Mouse (Mus musculus): ENCODE results near the gene Cmtr2. TPM values are rescaled to one million over a fixed set of nuclear protein-coding genes. Genes with fewer than 3 reads are reported as not detected.
A peak's percentile ranks its signal among the peaks of the same experiment; 100 is the strongest.

The Cmtr2 gene
- polyA plus RNA-seq, 1 experiment, result not detected

DNA sequence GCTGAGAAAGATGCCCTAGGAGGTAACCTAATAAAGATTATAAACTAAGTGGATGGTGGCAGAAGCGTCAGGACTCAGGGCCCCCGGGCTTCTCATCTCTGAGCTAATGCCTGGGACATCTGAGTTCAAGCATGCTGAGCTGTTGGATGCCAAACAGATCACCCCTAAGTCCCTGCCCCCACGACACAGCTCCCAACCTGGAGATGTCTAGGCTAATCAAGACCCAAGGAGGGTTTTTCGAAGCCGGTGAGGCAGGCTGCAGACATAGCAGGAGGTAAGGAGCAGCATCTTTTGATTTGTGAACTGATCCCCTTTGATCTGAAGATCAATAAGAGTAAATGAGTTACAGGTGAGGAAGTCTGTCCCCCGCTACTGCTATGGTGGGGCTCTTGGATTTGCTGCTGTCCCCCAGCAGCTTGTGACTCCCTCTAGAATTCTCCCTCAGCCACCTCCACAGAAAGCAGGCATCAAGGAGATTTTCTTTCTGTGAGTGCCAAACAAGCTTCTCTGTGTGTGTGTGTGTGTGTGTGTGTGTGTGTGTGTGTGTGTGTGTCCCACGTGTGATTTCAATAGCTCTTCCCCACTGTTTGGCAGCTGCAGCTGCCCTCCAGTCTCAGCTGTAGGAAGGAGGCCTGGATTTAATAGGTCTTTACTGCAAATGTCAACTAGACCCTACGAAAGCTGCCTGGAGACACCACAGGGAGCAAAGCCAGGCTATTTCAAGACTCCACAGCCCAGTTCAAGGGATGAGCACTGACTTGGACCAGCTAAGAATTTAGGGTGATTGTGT, 26.3 kb upstream of the Cmtr2 start:
- Histone ChIP-seq H3K9me3 (no peaks in the 10 kb centered on the region), H3K4me3 (replicated peaks) (no peak overlapping the region), H3K4me1 (no peaks in the 10 kb centered on the region), H3K36me3 (replicated peaks; ENCODE audit: low read length) (no peaks in the 10 kb centered on the region), H3K27me3 (replicated peaks) (peaks cover 9% of the 10 kb centered on the region)
- no peak for TF ChIP-seq FLI1 (IDR thresholded peaks at IDR 0.05; ENCODE audit: low read length)
- no peak for TF ChIP-seq GATA1 (IDR thresholded peaks at IDR 0.05; ENCODE audit: borderline replicate concordance, low read length)

DNA sequence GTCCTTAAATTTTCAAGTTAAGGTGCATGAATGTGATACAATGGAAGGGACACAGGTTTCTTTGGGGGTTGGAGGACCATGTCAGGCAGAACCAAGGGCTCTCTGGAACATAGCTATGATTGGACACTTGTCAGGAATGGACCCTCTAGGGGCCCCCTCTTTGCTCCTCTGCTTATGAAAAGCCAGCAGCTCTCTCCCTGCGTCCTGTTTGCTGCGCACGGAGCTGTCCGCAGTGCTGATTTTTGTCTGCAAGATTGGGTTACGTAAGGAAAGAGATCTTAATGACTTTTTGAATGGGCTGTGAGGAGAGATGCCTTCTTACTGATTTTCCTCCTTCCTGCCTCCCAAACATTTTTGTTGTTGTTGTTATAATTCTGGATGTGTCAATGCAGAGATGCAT, 18.8 kb upstream of the Cmtr2 start:
- Histone ChIP-seq H3K9me3 (no peaks in the 10 kb centered on the region), H3K4me1 (no peaks in the 10 kb centered on the region), H3K4me3 (replicated peaks) (no peak overlapping the region), H3K27me3 (replicated peaks) (no peaks in the 10 kb centered on the region), H3K36me3 (replicated peaks; ENCODE audit: low read length) (no peaks in the 10 kb centered on the region)
- no peak for TF ChIP-seq GATA1 (IDR thresholded peaks at IDR 0.05; ENCODE audit: borderline replicate concordance, low read length)

DNA sequence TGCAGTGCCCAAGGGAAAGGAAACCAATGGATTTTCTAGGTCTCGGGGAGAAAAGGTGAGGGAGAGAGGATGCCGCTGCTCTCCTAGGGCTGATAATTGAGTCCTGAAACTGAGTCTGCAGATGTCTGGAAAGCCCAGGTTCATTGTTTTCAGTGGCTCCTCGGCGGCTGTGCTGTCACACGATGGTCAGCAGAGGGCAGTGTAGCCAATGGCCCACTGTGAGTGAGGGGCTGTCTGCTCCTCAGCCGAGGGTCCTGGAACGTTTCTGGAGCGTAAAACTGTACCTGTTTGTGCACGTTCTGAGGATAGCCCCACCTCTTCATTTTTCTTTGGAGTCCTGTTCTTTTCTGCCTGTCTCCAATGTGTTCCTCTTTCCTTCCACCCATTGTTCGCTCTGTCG, 13.7 kb upstream of the Cmtr2 start:
- TF ChIP-seq FLI1 (IDR thresholded peaks at IDR 0.05; ENCODE audit: low read length) (no peak), GATA1 (IDR thresholded peaks at IDR 0.05; ENCODE audit: borderline replicate concordance, low read length) (no peak)
- H3K9me3 ChIP-seq, result peaks cover 7% of the 10 kb centered on the region; the same call in 1 of the 2 replicates
- H3K4me3 ChIP-seq (replicated peaks), result no peak overlapping the region
- no peaks in the 10 kb centered on the region for H3K4me1 ChIP-seq
- no peaks in the 10 kb centered on the region for H3K27me3 ChIP-seq (replicated peaks)
- H3K36me3 ChIP-seq (replicated peaks; ENCODE audit: low read length), result no peaks in the 10 kb centered on the region

DNA sequence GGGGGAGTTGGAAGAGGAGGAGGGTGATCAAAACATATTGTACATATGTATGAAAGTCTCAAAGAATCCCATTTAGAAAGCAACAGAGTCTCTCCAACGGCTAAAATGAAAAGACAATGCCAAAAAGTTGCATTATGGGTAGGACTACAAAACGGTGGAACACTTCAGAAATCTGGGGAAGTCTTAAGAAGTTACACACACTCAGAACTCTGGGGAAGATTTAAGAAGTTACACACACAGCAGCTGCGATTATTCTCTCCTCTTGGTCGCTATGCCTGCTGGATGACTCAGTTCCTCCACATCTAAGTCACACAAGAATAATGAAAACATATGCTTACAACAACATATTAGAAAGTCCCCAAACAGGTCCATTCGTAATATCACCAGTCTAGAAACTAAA, 788 bp downstream of the Cmtr2 start:
- TF ChIP-seq GATA1 (IDR thresholded peaks at IDR 0.05; ENCODE audit: borderline replicate concordance, low read length) (no peak), FLI1 (IDR thresholded peaks at IDR 0.05; ENCODE audit: low read length) (no peak)
- peaks cover 9% of the 10 kb centered on the region for H3K27me3 ChIP-seq (replicated peaks)
- H3K4me3 ChIP-seq (replicated peaks), result no peak overlapping the region
- H3K9me3 ChIP-seq, result peaks cover 6% of the 10 kb centered on the region
- H3K36me3 ChIP-seq (replicated peaks; ENCODE audit: low read length), result peaks cover 19% of the 10 kb centered on the region
- peaks cover 17% of the 10 kb centered on the region for H3K4me1 ChIP-seq

DNA sequence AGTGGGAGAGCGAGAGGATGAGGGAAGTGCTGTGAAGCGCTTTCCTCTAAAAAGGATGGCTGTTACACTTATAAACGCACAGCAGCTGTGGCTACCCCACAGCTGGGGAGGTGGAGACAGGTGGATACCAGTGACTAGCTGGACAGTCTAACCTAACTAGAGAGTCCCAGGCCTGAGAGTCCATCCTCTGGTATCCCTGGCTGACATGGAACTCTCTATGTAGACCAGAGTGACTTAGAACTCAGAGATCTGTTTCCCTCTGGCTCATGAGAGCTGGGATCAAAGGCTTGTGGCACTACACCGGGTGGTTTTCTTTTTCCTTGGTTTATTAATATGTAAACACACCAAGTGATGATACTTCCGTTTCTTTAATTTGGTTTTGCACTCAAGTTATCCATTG, 1.7 kb downstream of the Cmtr2 start:
- peaks cover 17% of the 10 kb centered on the region for H3K4me1 ChIP-seq
- H3K4me3 ChIP-seq (replicated peaks), result peak overlapping the region; percentile 95
- peaks cover 16% of the 10 kb centered on the region for H3K9me3 ChIP-seq
- H3K36me3 ChIP-seq (replicated peaks; ENCODE audit: low read length), result peaks cover 29% of the 10 kb centered on the region
- TF ChIP-seq GATA1 (IDR thresholded peaks at IDR 0.05; ENCODE audit: borderline replicate concordance, low read length) (no peak), FLI1 (IDR thresholded peaks at IDR 0.05; ENCODE audit: low read length) (no peak)
- peaks cover 4% of the 10 kb centered on the region for H3K27me3 ChIP-seq (replicated peaks)

DNA sequence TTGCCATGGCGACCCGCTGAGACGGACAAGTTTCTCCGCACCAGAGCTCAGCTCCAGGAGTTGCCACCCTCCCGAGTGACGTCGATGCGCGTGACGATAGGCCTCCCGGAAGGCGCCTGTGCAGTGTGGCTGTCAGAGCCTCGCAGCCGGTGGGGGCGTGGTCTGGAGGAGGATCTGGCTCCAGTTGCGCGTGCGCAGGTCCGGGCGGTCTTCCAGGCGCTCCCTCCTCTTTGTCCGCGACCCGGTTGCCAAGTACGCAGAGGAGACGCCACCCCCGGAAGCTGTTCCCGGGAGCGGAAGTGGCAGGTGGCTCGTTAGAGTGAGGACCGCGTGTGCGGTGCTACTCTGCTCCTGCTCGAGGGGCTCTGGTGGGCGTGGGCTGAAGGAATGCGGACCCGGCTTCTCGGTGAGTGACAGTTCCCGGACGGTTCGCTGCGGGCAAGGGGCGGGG, 2.2 kb downstream of the Cmtr2 start:
- Histone ChIP-seq H3K36me3 (replicated peaks; ENCODE audit: low read length) (peaks cover 34% of the 10 kb centered on the region), H3K4me1 (peaks cover 17% of the 10 kb centered on the region), H3K9me3 (peaks cover 21% of the 10 kb centered on the region), H3K4me3 (replicated peaks) (peak overlapping the region; percentile 95), H3K27me3 (replicated peaks) (peaks cover 4% of the 10 kb centered on the region)
- TF ChIP-seq FLI1 (IDR thresholded peaks at IDR 0.05; ENCODE audit: low read length) (no peak), GATA1 (IDR thresholded peaks at IDR 0.05; ENCODE audit: borderline replicate concordance, low read length) (no peak)

DNA sequence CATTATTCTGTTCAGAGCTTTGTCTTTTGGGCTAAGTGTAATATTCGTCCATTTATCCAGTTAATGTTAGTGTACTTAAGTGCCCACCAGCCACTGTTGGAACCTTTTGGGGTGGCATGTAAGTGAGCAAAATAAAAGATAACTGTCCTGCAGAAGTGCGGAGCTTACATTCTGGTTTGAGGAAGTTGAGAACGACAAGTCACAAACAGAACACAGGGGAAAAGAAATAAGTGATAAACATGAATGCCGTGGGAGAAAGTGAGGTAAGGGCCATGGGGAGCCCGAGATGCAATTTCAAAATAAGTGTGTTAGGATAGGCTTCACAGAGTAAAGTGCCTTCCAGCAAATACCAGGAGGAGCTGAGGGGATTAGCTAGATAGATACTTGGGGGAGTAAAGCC, 3.0 kb downstream of the Cmtr2 start:
- H3K4me3 ChIP-seq (replicated peaks), result peak overlapping the region; percentile 95
- TF ChIP-seq FLI1 (IDR thresholded peaks at IDR 0.05; ENCODE audit: low read length), result no peak
- TF ChIP-seq GATA1 (IDR thresholded peaks at IDR 0.05; ENCODE audit: borderline replicate concordance, low read length), result no peak

DNA sequence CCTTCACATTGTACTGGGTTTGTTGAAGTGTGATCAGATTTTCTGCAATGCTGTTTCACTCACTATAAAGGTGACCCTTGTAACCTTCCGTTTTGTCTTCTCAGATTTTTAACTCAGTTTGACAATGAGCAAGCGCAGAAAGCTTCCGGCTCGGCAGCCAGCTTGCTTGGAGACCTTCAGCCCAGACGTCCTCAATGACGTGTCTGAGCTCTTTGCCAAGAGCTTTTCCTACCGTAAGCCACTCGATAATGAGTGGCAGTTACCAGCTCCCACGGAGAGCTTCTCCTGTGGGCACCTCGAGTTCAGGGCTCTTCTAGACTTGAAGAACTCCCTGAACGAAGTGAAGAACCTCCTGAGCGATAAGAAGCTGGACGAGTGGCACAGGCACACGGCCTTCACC, 5.5 kb downstream of the Cmtr2 start:
- TF ChIP-seq FLI1 (IDR thresholded peaks at IDR 0.05; ENCODE audit: low read length) (no peak), GATA1 (IDR thresholded peaks at IDR 0.05; ENCODE audit: borderline replicate concordance, low read length) (no peak)
- Histone ChIP-seq H3K4me1 (peaks cover 13% of the 10 kb centered on the region), H3K9me3 (peaks cover 34% of the 10 kb centered on the region), H3K27me3 (replicated peaks) (no peaks in the 10 kb centered on the region), H3K4me3 (replicated peaks) (no peak overlapping the region), H3K36me3 (replicated peaks; ENCODE audit: low read length) (peaks cover 47% of the 10 kb centered on the region)

More for the DNA sequence above, 3.0 kb downstream of the Cmtr2 start:
- H3K4me1 ChIP-seq, result peaks cover 17% of the 10 kb centered on the region
- H3K36me3 ChIP-seq (replicated peaks; ENCODE audit: low read length), result peaks cover 42% of the 10 kb centered on the region
- H3K27me3 ChIP-seq (replicated peaks), result peaks cover 4% of the 10 kb centered on the region
- peaks cover 26% of the 10 kb centered on the region for H3K9me3 ChIP-seq

DNA sequence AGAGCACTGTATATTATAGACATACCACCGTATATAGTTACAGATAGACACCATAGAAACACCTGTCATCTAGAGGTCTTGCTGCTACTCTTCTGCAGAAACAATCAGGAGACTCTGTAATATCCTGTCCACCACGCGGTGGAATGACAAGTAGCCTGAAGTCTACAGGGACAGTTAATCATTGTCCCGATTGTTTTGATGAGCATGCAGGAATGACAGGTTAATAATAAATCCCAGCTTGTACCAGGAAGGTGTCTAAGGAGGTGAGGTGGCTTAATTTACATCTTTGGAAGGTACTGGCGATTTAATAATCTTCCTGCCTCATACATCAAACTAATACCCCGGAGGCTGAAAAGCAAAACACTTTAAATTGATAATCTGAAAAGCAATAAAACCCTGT, 15.3 kb downstream of the Cmtr2 start:
- H3K27me3 ChIP-seq (replicated peaks), result no peaks in the 10 kb centered on the region
- H3K4me1 ChIP-seq, result no peaks in the 10 kb centered on the region
- H3K36me3 ChIP-seq (replicated peaks; ENCODE audit: low read length), result no peaks in the 10 kb centered on the region
- TF ChIP-seq FLI1 (IDR thresholded peaks at IDR 0.05; ENCODE audit: low read length) (no peak), GATA1 (IDR thresholded peaks at IDR 0.05; ENCODE audit: borderline replicate concordance, low read length) (no peak)
- H3K4me3 ChIP-seq (replicated peaks), result no peak overlapping the region
- peaks cover 8% of the 10 kb centered on the region for H3K9me3 ChIP-seq

DNA sequence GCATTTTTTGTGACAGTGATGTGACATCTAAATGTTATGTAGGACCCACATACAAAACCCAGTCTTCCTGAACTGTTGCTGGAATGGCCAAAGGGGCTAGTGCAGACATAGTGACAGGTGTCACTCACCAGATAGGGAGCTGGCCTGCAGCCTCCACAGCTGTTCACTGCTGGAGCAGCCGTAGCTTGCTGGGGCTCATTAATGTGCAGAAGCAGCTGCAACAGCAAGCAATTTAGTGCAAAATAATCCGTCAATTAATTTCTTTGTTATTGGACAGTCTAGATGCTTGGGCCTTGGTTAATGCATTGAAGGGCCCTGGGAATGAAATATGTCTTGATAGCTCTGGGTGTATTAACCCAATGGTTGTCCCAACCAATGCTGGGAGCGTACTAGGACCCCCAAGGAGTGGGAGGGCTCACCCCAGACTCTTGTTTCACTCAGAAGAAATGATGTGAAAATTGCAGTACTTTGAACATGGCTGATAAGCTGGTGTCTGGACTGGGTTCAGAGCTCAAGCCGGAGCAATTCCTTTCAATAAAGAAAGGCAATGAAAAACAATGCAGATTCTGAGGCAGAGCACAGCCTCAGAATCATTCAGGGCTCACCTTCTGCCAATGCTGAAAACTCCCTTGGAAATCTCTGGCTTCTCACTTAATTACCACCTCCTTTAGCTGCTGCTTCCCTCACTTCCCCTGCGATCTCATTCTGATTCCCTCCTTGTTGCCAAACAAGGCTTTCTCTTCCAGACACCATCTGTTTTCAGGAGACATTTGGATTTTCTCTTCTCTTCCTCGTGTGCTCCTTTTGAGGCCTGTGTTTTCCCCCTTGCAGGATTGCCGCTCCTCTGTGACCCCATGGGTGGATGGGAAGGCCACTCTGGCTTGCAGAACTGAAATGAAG, 27.1 kb downstream of the Cmtr2 start:
- Histone ChIP-seq H3K4me1 (no peaks in the 10 kb centered on the region), H3K27me3 (replicated peaks) (no peaks in the 10 kb centered on the region), H3K9me3 (peaks cover 5% of the 10 kb centered on the region; the same call in 1 of the 2 replicates), H3K36me3 (replicated peaks; ENCODE audit: low read length) (no peaks in the 10 kb centered on the region), H3K4me3 (replicated peaks) (no peak overlapping the region)
- TF ChIP-seq GATA1 (IDR thresholded peaks at IDR 0.05; ENCODE audit: borderline replicate concordance, low read length) (no peak), FLI1 (IDR thresholded peaks at IDR 0.05; ENCODE audit: low read length) (no peak)
